In genomic region chr17:43451216-43451615, GRCm38 (mm10) we compare ENCODE assay signal across 18 mouse cellular contexts. TPM values are rescaled to one million over a fixed set of nuclear protein-coding genes. Genes with fewer than 3 reads are reported as not detected.
"Had no signal": no experiment of that assay in that cellular context is flagged by ENCODE, and none has a peak within 500 bp of the region (broad histone marks: within the 10 kb centered on the region; RNA-seq: fewer than 3 reads in every experiment).

No protein-coding gene starts in this region.

- H3K4me2 ChIP-seq: neural tube, embryonic 13.5 days; neural tube, embryonic 15.5 days; stomach, embryonic 15.5 days had no signal

- H3K27ac ChIP-seq: neural tube, embryonic 13.5 days; neural tube, embryonic 15.5 days; stomach, embryonic 15.5 days; stomach, postnatal 0 days had no signal

- H3K4me3 ChIP-seq: neural tube, embryonic 13.5 days; neural tube, embryonic 15.5 days; stomach, embryonic 15.5 days had no signal

- DNase-seq: retina, postnatal 1 day; right cerebral cortex, adult 18-20 months; right cerebral cortex, postnatal 14 days; right cerebral cortex, postnatal 25 days; right cerebral cortex, postnatal 4 days; spleen, adult 18-20 months; thymus, adult 18-20 months; thymus, adult 2 months; thymus, postnatal 14 days; thymus, postnatal 25 days; thymus, postnatal 36 days; thymus, postnatal 4 days had no signal

- H3K36me3 ChIP-seq: neural tube, embryonic 13.5 days; neural tube, embryonic 15.5 days; stomach, embryonic 15.5 days had no signal

- H3K27me3 ChIP-seq: neural tube, embryonic 13.5 days; neural tube, embryonic 15.5 days; stomach, embryonic 15.5 days had no signal

- H3K9me3 ChIP-seq: neural tube, embryonic 13.5 days; neural tube, embryonic 15.5 days; stomach, embryonic 15.5 days had no signal

- H3K9ac ChIP-seq: neural tube, embryonic 13.5 days; neural tube, embryonic 15.5 days; stomach, embryonic 15.5 days had no signal

- H3K4me1 ChIP-seq: neural tube, embryonic 13.5 days; neural tube, embryonic 15.5 days; stomach, embryonic 15.5 days had no signal

RNA-seq across cellular contexts. Expression of gene Mep1a, which starts 51.4 kb away (rescaled TPM):
- polyA plus RNA-seq: neural tube, embryonic 13.5 days; stomach, embryonic 14.5 days; urinary bladder, adult 2 months had no signal
